Mouse (Mus musculus) gastrocnemius, postnatal 4 days (tissue): ENCODE data around the gene Zdhhc9. TPM values are rescaled to one million over a fixed set of nuclear protein-coding genes. Genes with fewer than 3 reads are reported as not detected.
A peak's percentile ranks its signal among the peaks of the same experiment; 100 is the strongest.
"Not testable (repeated sequence)": the region's sequence is repeated elsewhere in the genome, so short reads cannot be mapped to it uniquely, and the experiment has no call there.

Experiments used
- DNase-seq, 2 experiments: peaks; one replicate each; pipeline ENCODE4 v3.0.0; 2021 to 2022; ENCODE audit warnings: low spot score in 2 of 2, mixed read lengths in 2 of 2
- long read RNA-seq, 2 experiments: library from polyadenylated mRNA; stranded (forward); transcript quantifications; one replicate each; pipeline ENCODE4 v2.0.0; 2021
- total RNA-seq, 2 experiments: library from RNA; stranded (reverse); gene quantifications; 2 replicates each; pipeline ENCODE4 v1.2.3; 2021

Gene Zdhhc9
- 10 to 100 TPM; 19.7 to 21.4 TPM for total RNA-seq
- long read RNA-seq, experiment 1, transcript Zdhhc9-201 (10 exons, 2,982 nt), result major isoform, 8 of 11 reads
- long read RNA-seq, experiment 1, partial matches to known transcripts, result 0 of 11 reads
- long read RNA-seq, experiment 1, other reads (novel, unspliced or antisense), result 2 of 11 reads
- long read RNA-seq, experiment 2, transcript Zdhhc9-201 (10 exons, 2,982 nt), result major isoform, 9 of 14 reads
- long read RNA-seq, experiment 2, partial matches to known transcripts, result 0 of 14 reads
- long read RNA-seq, experiment 2, other reads (novel, unspliced or antisense), result 5 of 14 reads

DNA sequence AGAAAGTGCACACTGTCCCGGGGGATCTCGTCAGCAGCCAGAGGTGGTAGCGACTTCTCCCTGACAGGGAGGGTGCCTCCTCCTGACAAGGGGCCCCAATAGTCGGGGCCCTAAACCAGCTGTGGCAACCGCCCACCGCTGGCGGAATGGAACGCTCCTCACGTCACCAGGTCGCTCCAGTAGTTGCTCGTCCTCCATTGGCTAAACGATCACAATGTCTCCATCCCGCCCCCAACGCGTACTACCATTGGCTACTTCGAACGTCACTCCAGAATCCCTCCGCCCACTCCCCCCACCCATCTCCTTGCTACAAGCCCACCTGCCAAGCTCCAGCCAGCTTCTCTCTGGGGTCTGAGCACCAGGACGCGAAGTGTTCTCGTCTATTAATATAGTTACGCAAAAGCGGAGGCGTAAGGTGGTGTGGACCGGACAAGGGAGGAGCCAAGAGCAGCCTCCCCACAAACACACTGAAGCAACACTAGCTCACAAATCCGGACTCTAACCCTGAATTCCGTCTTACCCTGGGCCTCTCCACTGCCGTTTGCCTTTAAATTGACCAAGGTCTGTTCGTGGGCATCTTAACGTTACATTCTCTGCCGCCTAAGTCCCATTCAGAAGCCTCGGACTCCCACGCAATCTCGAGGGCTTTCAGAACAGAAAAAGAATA lies at the start of gene Zdhhc9:
Zdhhc9 (minus strand) TSS at position 360 of the 667 bp plus-strand sequence.
- DNase-seq, result peak; percentile 70 to 80

DNA sequence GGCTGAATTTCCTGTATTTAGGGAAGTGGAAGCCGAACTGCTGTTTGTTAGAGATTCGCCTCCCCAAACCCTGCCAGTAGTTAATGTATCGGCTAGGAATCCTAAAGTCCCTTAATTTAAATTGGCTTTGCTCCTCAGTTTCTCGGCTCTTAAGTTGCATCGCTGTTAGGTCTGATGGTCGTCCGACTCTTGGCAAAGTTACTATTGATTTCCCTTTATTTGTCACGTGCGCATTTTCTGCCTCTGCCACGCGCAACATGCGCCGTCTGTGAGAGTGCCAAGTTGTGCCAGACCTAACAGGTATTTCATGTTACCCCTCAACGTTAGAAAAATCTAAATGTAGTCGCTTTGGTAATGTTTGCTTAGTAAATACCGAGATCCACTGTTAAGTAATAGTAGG lies 48.3 kb upstream of the Zdhhc9 start:
- no peak for DNase-seq

DNA sequence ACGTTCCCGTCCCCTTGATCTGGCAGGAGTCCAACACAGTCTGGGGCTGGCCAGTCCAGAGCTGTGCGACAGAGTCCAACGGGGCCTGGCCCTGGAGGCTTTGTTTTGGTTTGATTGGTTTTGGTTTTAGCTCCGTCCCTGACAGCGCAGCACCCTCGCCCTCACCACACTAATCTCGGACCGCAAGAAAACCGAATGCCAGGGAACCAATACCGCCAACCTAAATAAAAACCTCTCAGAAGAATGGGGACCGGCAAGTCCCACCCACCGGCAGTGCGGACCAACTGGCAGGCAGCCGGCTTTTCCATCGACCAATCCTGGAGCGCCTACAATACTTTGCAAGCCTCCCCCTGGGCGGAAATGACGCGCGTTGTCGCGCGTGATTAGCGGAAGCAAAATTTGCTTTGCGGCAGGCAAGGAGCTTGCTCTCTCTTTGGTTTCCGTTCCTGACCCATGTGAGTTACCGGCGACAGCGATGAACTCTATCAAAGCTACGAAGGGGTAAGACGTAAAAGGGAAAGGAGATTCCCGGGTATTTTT lies 47.9 kb upstream of the Zdhhc9 start, which contains the start of gene Utp14a:
Utp14a (plus strand) TSS at position 395 of the 540 bp plus-strand sequence.
- DNase-seq, result peak; percentile 86 to 90

DNA sequence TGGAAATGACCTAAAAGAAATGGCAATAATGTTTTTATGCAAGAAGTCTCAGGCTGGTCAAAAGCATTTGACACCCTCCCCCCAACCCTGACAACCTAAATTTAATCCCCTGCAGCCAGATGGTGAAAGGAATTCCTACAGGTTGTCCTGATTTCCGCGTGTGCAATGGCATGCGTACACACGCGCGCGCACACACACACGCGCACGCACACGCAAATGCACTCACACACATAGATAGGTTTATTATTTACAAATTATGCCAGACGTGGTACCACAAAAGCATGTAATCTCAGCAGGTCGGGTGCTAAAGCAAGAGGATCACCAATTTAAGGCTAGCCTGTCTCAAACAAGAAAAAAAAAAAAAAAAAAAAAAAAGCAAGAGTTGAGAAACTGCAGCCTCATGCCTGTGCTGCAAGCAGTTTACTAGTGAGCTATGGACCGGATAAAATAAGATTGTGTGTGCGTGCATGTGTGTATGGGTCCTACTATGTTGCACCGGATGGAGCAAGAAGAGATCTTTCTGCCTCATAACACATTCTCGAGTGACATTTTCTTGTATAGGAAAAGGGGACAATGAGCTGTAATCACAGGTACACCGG lies 47.3 kb upstream of the Zdhhc9 start:
- DNase-seq, result no peak

- no peak for DNase-seq
Measured at GRCm38 (mm10) chrX:48234417-48234816, 25.7 kb upstream of the Zdhhc9 start.

- no peak for DNase-seq
Measured at GRCm38 (mm10) chrX:48226225-48226624, 17.5 kb upstream of the Zdhhc9 start.

GRCm38 (mm10) chrX:48222706-48223105 lies 14.0 kb upstream of the Zdhhc9 start:
- DNase-seq, result no peak

DNA sequence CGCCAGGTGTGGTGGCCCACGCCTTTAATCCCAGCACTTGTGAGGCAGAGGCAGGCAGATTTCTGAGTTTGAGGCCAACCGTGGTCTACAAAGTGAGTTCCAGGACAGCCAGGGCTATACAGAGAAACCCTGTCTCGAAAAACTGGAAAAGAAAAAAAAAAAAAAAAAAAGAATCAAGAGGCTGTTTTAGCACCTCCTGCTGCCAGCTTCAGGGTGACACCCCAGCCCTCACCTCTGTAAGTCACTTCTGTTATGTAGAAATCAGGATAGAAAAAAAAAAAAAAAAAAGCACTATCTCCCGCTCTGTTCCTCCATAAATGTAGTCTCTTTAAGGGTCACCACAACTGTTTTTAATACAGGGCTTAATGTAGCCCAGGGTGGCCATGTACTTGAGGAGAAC lies 10.8 kb upstream of the Zdhhc9 start:
- no peak for DNase-seq

- not testable (repeated sequence) for DNase-seq
Measured at GRCm38 (mm10) chrX:48209746-48210145, 1.1 kb upstream of the Zdhhc9 start.

DNA sequence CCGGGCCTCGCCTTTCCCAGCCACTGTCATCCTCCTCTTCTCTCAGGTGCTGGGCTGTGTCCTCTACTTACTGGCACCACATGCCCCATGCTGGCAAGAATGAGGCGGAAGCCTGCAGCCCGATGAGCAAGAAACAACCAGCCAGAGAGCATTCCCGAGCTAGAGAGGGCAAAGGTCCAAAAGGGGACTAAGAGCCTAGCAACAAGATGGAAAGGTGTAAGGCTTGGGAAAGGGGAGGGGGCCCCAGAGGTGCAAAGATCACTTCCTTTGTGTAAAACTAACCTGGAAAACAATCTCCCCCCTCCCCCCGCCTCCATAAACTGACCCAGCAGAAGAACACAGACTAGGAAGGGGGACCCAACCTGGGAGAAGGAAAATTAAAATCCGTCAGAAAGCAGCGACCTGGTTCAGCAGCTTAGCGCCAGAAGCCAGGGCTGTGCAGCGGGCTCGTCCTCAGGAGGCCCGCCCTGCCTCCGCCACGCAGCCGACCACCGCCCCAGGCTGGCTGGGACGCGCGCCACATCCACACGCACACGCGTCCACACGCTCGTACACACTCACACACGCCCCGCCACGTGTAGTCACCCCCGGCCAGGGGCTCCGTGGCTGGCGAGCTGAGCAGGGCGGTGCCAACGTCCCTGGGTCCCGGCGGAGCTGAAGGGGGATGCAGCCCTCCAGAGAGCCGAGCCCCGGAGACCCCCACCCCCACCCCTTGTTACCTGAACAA lies 754 bp downstream of the Zdhhc9 start:
- peak; percentile 27 to 40 for DNase-seq

GRCm38 (mm10) chrX:48204469-48204868 lies 4.2 kb downstream of the Zdhhc9 start:
- DNase-seq, result no peak

GRCm38 (mm10) chrX:48203763-48204162 lies 4.9 kb downstream of the Zdhhc9 start:
- no peak for DNase-seq

DNA sequence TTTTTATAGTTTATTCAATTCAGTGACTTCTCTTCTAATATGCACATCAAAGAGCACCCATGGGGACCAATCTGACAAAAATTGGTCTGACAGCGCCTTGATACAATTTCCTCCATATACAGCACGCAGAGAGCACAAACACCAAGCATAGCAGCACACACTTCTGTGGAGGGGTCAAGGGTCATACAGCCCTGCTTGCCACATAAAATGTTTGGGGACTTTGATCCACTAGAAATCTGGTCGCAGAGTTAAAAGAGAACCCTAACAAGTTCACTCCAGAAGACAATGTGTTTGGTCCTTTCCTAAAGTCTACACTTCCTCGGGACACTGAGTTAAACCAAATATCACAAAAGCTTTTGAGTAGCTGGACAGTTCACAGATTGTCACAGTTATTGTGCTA lies 5.7 kb downstream of the Zdhhc9 start:
- no peak for DNase-seq

- no peak for DNase-seq
Measured at GRCm38 (mm10) chrX:48202436-48202835, 6.2 kb downstream of the Zdhhc9 start.

GRCm38 (mm10) chrX:48201973-48202372 lies 6.7 kb downstream of the Zdhhc9 start:
- no peak for DNase-seq

DNA sequence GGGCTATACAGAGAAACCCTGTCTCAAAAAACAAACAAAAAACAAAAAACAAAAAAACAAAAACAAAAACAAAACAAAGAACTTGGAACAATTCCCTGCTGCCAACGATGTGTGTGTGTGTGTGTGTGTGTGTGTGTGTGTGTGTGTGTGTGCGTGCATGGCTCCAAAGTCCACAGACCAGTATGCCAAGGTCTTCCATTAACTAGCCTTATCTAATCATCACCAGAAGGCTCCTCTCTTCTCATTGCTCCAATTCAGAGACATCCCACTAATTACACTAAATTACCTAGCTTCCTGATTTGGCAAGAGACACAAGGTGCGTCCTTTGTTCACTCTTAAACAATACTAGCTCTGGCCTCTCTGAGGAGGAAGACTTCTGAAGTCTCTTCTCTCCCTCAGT lies 8.0 kb downstream of the Zdhhc9 start:
- DNase-seq, result no peak

- no peak for DNase-seq
Measured at GRCm38 (mm10) chrX:48199026-48199425, 9.7 kb downstream of the Zdhhc9 start.

- no peak for DNase-seq
Measured at GRCm38 (mm10) chrX:48197856-48198255, 10.8 kb downstream of the Zdhhc9 start.

DNA sequence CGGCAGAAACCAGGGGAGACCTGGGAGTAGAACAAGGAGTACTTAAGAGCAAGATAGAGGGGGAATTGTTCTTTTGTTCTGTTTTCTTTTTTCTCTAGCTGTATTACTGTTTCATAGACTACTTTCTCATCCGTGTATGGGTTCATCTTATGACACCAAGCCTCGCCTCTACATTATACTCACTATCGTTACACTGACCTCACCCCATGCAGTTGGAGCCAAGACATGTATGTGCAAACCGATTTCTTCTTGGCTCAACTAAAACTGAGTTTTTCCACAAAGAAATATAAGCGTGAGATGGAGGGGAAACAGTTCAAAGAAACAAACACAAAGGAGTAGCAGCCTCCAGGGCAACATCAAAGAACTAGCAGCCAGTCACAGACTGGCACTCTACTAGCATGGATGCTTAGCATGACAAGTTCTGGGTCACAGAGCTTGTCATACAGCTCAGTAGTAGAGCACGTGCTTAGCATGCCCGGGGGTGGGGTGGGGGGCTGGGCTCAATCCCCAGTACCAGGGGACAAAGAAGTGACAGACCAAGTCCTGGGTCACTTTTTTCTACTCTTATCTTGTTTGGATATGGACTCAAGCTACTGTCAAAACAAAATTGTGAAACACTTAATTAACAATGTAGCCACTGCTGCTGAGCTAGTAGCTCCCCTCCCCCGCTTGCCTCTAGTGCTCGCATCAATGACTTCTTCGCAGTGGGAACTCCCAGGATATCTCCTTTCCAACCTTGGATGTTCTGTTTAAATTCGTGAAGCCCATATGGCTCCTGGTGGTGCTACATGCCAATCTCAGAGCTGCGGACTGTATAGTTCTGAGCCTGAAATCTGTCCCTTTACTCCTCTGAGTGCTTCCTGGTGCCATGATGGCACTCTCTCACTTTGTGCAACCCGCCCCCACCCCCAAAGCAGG lies 15.2 kb downstream of the Zdhhc9 start:
- DNase-seq, result no peak

DNA sequence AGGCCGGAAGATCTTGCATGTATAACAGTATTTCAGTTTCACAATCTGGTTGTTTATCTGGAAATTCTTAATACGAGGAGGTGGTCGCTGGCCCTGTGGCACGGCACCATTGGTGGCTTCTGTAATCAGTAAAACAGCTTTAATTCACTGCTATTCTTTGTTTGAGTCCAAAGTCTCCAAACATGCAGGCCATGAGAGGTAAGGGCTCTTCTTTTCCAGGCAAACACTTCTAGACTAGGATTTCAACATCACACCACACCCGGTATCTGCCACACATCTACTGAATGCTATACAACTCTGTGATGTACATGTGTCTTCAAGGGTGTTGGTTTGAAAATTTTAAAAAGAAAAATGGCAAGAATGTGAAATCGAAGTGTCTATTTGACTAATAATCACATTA lies 17.4 kb downstream of the Zdhhc9 start:
- no peak for DNase-seq
